Mouse (Mus musculus) cortical plate, adult 2 months (tissue): ENCODE results near the gene Gm21987. TPM values are rescaled to one million over a fixed set of nuclear protein-coding genes. Genes with fewer than 3 reads are reported as not detected.

ENCODE experiments used
- H3K27ac ChIP-seq: fragments of 200-500 bp; 2 replicates; pipeline ENCODE4 v1.5.1; 2012; ENCODE audit warnings: low read length, control low read depth, inconsistent platforms; ENCODE audit not compliant: insufficient read depth
- H3K4me1 ChIP-seq: fragments of 200-500 bp; 2 replicates; pipeline ENCODE4 v1.6.1; 2011; ENCODE audit warnings: low read length; ENCODE audit not compliant: control insufficient read depth, insufficient read depth
- H3K4me3 ChIP-seq: fragments of 200-500 bp; 2 replicates; pipeline ENCODE4 v1.5.1; 2011; ENCODE audit warnings: mild to moderate bottlenecking, low read length, control low read depth; ENCODE audit not compliant: insufficient read depth
- CTCF ChIP-seq: fragments of 200-500 bp; IDR thresholded peaks from 2 replicates; pipeline ENCODE4 v1.5.1; 2011; ENCODE audit warnings: mild to moderate bottlenecking, control low read depth, low read length; ENCODE audit not compliant: insufficient read depth; ENCODE audit errors: extremely low read depth
- POLR2A ChIP-seq: fragments of 200-500 bp; IDR thresholded peaks from 2 replicates; pipeline ENCODE4 v1.6.1; 2011; ENCODE audit warnings: mild to moderate bottlenecking, low read length, control low read depth; ENCODE audit not compliant: insufficient read depth; ENCODE audit errors: extremely low read depth
- polyA plus RNA-seq: library from polyadenylated mRNA; depleted of rRNA; stranded (reverse); fragments of >200 nt; gene quantifications from 2 replicates; pipeline ENCODE4 v1.2.3, GENCODE M21; 2012

Gene Gm21987
- polyA plus RNA-seq, 1 experiment, result not detected

DNA sequence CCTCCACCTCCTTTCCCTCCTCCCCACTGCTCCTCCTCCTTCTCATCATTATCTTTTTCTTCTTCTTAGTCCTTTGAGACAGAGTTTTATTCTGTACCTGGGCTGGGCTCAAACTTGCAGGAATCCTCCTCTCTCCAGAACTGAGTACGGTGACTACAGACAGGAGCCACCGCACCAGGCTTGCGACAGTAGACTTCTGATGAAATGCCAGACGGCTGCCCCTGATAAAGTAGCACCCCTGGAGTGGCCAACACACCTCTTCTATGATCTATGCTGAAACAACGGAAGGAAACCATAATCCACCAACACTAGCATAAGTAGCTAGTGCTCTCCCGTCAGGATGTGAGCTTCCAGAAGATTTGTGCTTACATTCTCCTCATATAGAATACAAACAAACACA is 40.5 kb downstream of the Gm21987 start:
- H3K4me1 ChIP-seq, result no peaks in the 10 kb centered on the region
- TF ChIP-seq CTCF (no peak), POLR2A (no peak)
- H3K4me3 ChIP-seq, result no peak overlapping the region
- H3K27ac ChIP-seq, result no peak overlapping the region

DNA sequence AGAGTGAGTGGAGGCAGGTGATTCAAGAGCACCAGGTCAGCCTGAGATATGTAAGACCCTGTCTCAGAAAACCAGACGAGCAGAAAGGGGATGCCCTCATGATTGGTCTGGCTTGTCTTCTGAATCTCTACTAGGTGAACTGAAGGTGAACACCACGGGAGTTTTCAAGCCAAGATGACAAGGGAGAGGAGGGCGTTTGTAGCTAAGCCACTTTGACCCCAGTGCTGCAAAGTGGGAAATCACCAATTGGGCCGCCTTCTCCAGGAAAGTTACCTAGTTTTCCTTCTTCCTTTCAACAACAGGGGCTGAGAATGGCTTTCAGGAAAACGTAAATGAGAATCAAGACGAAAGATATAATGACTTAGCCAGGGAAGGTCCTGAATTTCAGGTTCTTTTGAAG is 41.9 kb downstream of the Gm21987 start:
- Histone ChIP-seq H3K4me1 (no peaks in the 10 kb centered on the region), H3K4me3 (no peak overlapping the region), H3K27ac (no peak overlapping the region)
- TF ChIP-seq CTCF, result no peak

- no peak overlapping the region for H3K4me3 ChIP-seq
- no peak overlapping the region for H3K27ac ChIP-seq
- H3K4me1 ChIP-seq, result no peaks in the 10 kb centered on the region
- TF ChIP-seq CTCF, result no peak
- no peak for TF ChIP-seq POLR2A
Observed at GRCm38 (mm10) chr16:38389284-38389893, 42.5 kb downstream of the Gm21987 start.

DNA sequence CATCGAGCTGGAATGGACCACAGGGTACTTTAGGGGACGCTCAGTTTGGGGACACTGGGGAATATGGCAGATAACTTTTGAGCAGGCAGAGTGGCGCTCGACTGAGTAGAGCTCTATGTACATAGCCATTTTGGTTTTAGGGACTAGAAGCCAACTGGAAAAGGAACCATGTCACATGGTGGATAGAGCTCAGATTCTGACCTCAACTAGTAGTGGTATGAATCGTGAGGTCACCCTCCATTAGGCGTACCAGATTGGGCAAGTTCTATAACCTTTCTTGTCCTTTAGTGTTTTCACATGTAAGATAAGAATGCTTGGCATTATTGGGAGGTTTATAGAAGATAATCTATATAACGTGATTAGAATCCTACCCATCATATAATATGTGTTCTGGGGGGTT is 43.5 kb downstream of the Gm21987 start:
- no peak for TF ChIP-seq CTCF
- no peak for TF ChIP-seq POLR2A
- H3K27ac ChIP-seq, result no peak overlapping the region

DNA sequence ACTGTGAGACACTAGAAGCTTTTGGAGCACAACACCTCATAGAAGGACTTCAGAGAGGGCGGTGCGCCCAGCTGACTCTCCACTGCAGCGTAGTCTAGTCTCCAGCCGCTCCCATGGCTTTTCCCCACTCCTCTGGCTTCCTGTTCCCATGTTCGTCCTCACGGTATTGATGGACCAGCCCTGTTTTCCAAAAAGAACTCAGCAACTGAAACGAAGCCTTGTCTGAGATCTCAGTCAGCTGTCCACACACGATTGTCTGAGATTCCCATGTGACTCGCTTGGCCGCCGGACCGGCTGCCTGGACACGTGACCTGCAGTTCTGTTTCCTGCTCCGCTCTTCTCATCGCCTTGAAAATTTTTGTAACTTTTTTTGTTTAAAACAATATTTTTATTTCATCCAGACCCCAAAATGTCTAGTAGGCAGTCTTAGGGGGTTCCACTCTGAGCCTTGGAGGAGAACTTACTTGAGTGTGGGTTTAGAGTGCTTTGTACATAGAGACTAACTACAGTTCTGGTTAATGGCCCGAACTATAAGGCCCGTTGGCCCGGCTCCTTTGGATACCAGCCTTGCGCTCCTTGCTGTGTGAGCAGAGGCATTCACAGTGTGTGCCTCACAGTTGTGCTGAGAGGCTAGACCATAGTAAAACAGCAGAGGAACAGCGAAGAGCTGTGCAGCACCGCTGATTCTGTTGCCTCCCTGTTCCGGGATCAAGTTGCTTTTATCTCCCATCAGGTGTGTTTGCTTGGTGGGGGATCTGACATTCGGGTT is 45.5 kb downstream of the Gm21987 start:
- no peak for TF ChIP-seq CTCF
- TF ChIP-seq POLR2A, result no peak
- H3K4me1 ChIP-seq, result no peaks in the 10 kb centered on the region
- H3K27ac ChIP-seq, result 0 out of 2 replicates have a peak overlapping the region, but pooled peaks have one; percentile 2
- H3K4me3 ChIP-seq, result no peak overlapping the region

More for the DNA sequence above, 43.5 kb downstream of the Gm21987 start:
- H3K4me1 ChIP-seq, result no peaks in the 10 kb centered on the region
- H3K4me3 ChIP-seq, result no peak overlapping the region

DNA sequence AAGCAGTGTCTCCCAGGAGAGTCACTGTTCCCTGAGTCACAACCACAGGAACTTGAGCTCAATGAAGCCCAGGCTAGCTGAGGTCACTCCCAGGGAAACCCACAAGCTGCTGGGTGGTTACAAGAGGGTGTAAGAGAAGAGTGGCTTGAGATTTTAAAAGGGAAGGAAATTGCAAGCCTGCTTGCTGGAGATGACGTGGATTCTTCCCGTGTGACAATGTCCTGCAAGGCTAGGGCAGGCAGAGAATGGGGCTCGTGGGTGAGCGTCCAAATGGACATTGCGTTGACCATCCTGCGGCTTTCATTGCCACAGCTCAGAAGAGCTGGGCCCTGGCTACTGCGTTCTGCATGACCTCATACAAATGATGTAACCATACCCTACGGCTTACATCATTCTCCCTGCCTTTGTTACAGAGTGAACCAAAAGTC is 47.4 kb downstream of the Gm21987 start:
- Histone ChIP-seq H3K4me3 (no peak overlapping the region), H3K27ac (no peak overlapping the region), H3K4me1 (no peaks in the 10 kb centered on the region)
- TF ChIP-seq POLR2A, result no peak
- TF ChIP-seq CTCF, result no peak

DNA sequence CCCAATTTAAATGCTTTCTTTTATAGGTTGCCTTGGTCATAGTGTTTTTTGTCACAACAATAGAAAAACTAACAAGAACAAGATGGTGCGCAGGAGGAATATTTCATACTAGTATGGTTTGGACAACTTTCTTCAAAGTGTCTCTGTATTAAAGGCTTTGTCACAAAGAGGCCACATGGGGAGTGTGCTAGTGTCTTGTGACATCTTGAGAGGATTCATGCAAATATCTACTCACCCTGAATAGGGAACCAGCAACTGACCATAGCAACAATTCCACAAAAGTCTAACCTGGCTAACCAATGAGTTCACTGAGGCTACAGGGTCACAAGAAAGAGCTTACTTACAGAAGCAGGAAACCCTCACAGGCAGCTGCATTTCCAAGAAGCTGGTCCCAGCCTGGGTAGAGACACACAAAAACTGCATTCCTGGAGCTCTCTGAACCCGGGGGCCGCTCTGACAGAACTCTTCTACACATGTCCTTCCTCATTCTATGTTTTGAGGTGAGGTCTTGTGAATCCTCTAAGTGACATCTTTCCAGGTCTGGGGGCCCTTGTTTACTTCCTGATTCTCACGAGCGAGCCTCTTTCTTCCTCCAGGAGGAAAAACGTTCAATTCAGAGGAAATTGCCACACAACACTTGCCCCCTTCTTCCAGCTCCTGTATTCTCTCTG is 48.4 kb downstream of the Gm21987 start:
- Histone ChIP-seq H3K27ac (no peak overlapping the region), H3K4me1 (0 out of 2 replicates have a peak, but pooled peaks cover 2% of the 10 kb centered on the region), H3K4me3 (no peak overlapping the region)
- TF ChIP-seq CTCF (no peak), POLR2A (no peak)

DNA sequence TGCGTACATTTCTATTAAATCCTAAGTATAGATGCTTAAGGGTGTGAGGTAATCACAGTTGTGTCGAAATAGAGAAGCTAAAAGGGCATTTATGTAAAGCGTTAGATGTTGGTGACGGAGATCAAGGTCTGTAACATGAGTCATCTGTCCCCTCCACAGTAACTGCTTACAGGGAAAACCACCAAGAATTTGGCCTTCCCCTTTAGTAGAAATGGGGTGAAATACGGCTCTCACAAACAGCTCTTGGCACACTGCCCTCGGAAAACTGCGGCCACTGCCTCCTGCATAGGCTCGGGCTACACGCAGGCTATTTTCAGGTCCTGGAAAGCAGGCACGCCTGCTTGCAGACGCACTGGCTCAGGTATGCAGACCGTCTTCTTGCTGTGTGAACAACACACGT is 49.3 kb downstream of the Gm21987 start:
- Histone ChIP-seq H3K4me3 (no peak overlapping the region), H3K4me1 (0 out of 2 replicates have a peak, but pooled peaks cover 2% of the 10 kb centered on the region), H3K27ac (no peak overlapping the region)
- TF ChIP-seq CTCF (no peak), POLR2A (no peak)

DNA sequence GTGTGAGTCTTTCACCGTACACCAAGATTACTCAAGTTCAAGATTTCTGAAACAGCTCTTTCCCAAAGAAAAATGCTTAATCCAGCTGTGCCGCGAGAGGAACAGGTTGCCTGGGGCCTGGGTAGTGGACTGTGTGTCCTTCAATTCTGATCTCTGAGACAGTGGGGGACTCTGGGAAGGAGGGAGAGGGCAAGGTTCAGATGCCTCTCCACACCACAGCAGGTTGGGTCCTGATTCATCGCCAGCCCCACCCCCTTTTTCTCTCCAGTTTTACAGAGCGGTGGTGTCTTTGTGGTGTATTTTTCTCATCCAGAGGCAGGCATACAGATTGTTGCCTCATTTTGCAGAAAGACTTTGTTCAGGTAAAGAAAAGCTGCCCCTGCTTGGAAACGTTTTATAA is 51.4 kb downstream of the Gm21987 start:
- 0 out of 2 replicates have a peak, but pooled peaks cover 2% of the 10 kb centered on the region for H3K4me1 ChIP-seq
- H3K4me3 ChIP-seq, result no peak overlapping the region
- TF ChIP-seq CTCF (no peak), POLR2A (no peak)
- H3K27ac ChIP-seq, result no peak overlapping the region

DNA sequence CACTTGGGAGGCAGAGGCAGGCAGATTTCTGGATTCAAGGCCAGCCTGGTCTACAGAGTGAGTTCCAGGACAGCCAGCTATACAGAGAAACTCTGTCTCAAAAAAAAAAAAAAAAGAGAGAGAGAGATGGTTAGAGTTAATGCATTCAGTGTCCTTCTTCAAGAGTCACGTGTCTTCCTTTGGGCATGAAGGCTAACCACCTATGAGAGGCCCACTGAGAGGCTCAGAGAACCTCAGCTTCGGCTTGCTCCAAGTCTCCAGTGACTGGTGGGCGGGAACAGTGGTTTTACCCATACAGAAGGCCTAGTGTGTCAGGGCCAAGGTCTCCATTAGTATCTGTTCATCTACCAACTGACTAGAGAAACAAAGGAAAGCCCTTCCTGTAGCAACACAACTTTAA is 52.2 kb downstream of the Gm21987 start:
- Histone ChIP-seq H3K4me1 (0 out of 2 replicates have a peak, but pooled peaks cover 2% of the 10 kb centered on the region), H3K27ac (no peak overlapping the region), H3K4me3 (no peak overlapping the region)
- TF ChIP-seq POLR2A, result no peak
- no peak for TF ChIP-seq CTCF
